Mouse (Mus musculus): Measurements from ENCODE around the gene Nat8f2.
"Not testable (repeated sequence)": the region's sequence is repeated elsewhere in the genome, so short reads cannot be mapped to it uniquely, and the experiment has no call there.

Nat8f2 gene

GRCm38 (mm10) chr6:85863840-85864239, 5.1 kb downstream of the Nat8f2 start:
- no peak for DNase-seq

DNA sequence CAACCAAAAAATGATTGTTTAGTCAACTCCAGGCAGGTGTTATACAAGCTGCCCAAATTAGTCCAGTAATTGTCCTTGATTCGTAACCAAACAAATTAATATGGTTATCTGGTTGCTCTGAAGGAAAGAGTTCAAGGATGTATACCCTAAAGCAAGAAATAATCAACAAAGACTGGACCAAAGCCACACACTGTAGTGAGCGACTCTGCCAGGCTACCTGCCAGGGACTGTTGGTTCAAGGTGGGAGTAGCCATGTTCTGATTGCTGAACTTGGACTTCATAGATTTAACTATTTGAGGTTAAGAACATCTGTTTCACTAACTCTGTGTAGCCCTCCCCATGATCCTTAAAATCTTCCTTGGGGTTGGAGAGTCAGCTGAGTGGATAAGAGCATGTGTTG, 5.8 kb downstream of the Nat8f2 start:
- no peak for DNase-seq

GRCm38 (mm10) chr6:85862565-85862964, 6.4 kb downstream of the Nat8f2 start:
- no peak for DNase-seq

DNA sequence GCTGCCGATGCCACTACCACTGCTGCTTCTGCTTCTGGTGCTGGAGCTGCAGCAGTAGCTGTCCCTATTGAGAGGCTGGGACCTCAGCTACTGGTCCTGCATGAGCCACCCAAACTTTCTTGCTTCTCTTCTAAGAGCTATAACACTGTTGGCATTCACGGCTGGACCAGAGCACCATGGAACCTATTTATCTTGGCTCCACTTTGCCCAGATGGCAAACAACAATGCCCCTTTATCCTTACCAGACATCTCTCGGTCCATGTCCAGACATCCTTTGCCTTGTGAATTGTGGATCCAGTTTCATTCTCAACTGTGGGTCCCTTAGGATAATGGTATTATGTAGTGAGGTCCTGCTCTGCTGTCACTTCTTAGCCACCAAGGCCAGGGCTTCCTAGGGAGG, 7.7 kb downstream of the Nat8f2 start:
- no peak for DNase-seq

- DNase-seq, result peak; percentile 46 to 62
These were observed 12.7 kb downstream of the Nat8f2 start for GRCm38 (mm10) chr6:85856194-85856678.

- DNase-seq, result no peak
These were observed 15.5 kb downstream of the Nat8f2 start for GRCm38 (mm10) chr6:85853481-85853880.

DNA sequence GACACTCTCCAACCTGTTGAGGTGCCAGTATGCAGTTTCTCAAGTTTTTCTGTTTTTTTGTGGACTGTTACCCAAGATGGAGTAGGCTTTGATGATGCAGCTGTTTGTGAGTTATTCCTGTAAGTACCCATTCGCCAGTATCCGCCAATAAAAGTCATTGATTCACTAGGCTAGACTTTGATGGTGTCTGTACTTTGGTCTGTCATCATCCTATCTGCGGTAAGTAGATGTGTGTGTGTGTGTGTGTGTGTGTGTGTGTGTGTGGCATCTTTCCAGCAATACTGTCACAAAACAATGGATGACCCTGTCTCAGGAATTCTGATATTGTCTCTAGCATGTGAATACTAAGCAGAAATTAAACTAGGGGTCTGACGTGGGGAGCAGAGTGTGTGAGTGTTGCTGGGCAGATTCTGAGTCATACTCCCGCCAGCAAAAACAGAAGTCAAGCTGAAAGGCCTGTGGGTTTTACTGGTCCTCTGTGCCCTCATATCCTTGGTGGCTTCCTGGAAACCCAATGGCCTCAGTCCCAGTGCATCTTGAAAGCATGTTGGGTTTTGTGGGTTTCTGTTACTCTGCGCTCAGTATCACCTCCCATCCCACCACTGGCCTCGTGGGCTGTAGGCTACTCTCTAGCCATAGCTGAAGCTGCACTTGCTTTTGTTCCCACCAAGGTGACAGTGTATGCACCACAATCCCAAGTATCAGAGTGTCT, 17.7 kb downstream of the Nat8f2 start:
- no peak for DNase-seq

DNA sequence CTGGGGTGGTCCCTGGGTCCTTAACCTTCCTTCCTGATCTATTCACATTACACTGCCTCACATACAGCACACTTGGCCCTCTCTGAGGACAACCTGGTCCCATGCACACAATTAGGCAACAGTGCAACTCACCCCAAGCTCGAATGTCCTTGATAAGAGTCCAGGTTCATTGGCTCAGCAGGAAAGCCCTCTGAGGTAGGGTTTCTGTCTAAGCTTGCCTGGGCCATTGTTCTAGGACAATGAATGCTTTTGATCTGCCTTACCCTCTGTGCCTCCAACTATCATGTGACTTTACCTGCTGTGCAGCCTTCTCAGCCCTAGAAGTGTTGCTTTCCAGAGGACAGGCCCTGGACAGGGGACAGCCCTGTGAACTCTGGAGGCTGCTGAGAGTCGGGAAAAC, 19.7 kb downstream of the Nat8f2 start:
- DNase-seq, result no peak

GRCm38 (mm10) chr6:85848140-85848539, 20.8 kb downstream of the Nat8f2 start:
- no peak for DNase-seq

DNA sequence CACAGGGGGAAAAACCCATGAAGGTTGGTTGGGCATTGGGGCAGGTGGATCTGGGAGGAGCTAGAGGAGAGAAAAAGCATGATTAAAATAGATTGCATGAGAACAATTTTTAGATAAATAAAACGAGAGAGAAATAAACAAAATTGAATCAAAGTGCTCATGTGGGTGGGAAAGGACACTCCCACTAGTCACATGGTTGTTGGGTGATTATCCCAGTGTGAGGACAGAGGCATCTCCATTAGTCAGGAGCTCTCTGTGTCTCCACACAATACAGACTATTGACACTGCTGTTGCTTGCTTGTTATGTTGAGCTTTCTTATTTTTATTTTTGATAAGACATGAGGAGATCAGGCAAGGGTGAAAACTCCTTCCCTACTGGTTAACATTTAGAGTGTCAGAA, 22.0 kb downstream of the Nat8f2 start:
- no peak for DNase-seq

DNA sequence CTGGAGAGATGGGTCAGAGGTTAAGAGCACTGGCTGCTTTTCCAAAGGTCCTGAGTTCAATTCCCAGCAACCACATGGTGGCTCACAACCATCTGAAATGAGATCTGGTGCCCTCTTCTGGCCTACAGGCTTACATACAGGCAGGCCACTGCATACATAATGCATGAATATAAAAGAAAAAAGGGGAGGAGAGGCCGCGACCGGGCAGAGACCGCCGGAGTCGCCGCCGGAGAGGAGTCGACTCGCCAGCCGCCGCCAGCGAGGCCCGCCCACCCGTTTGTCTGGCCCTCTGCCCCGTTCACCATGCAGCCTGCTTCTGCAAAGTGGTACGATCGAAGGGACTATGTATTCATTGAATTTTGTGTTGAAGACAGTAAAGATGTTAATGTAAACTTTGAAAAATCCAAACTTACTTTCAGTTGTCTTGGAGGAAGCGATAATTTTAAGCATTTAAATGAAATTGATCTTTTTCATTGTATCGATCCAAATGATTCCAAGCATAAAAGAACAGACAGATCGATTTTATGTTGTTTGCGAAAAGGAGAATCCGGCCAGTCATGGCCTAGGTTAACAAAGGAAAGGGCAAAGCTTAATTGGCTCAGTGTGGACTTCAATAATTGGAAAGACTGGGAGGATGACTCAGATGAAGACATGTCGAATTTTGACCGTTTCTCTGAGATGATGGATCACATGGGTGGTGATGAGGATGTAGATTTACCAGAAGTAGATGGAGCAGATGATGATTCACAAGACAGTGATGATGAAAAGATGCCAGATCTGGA, 25.1 kb downstream of the Nat8f2 start:
- not testable (repeated sequence) for DNase-seq

DNA sequence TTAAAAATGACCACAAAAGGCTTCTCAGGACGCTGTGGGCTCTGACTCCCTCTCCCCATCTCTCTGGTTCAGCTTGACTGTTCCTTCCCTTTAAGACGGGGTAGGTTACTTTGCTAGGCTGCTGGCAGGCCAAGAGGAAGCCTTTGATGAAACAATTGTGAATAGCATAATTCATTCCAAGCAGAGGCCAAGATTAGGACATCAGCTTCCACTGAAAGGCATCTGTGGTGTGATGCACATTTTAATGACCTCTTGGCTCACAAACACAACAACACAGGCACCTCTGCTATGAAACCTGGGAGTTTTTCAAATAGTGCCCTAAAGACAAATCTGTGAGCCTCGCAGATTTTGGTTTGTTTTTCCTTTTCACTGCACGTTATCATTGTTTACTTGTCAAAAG, 29.0 kb downstream of the Nat8f2 start:
- peak in 1 of 2 experiments; percentile 13 for DNase-seq

GRCm38 (mm10) chr6:85838674-85839073, 30.3 kb downstream of the Nat8f2 start:
- DNase-seq, result no peak

DNA sequence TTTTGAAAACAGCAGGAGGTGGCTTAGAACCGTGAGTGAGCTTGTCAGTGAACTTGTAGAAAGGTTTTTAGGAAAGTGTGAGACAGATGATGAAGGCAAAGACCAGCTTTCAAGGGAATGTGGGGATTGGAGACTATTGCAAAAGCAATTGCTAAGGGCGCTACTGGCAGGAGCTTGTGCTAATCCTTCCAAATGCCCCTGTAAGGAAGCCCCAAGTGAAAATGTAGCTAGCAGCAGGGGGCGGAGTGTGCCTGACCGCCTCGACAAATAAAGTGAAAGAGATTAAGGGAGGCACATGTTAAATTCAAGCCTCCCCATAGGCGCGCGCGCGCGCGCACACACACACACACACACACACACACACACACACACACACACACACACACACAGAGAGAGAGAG, 31.7 kb downstream of the Nat8f2 start:
- DNase-seq, result peak; percentile 43 to 55

GRCm38 (mm10) chr6:85836827-85837226, 32.1 kb downstream of the Nat8f2 start:
- peak; percentile 70 to 71 for DNase-seq

DNA sequence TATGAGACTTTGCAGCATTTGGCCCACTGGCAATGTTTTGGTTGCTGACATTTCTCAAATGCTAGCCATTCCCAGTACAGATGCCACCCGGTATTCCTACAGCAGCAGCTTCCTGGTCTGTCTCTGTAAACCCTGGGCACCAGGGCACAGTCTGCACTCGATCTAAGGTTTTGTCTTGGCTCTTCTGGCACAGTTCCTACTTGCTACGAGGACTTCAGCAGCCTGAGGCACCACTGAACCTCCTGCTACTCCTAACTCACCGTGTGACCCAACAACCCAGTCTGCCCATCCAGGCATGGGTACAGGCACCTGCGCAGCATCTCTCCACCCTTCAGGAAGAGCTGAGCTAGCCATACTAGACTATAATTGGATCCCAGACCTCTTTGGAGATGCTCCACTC, 32.9 kb downstream of the Nat8f2 start:
- DNase-seq, result not testable (repeated sequence)

DNA sequence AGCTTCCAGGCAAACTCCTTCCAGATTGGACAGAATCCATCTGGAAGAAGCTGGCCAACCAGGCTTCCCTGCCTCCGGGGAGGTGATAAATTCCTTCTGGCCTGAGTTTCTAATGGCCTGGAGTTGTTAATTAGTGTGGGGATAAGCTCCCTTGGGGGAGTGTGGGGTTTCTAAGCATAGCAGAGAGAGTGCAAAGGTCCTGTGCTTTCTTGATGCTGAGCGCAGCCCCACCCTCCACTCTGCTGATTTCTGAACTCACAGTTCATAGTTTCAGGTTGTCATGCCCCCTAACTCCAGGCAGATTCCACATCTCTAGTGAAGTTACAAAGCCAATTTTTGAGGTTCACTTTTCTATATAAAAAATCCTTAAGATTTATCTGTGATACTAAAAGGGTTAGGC, 33.9 kb downstream of the Nat8f2 start:
- DNase-seq, result not testable (repeated sequence)

DNA sequence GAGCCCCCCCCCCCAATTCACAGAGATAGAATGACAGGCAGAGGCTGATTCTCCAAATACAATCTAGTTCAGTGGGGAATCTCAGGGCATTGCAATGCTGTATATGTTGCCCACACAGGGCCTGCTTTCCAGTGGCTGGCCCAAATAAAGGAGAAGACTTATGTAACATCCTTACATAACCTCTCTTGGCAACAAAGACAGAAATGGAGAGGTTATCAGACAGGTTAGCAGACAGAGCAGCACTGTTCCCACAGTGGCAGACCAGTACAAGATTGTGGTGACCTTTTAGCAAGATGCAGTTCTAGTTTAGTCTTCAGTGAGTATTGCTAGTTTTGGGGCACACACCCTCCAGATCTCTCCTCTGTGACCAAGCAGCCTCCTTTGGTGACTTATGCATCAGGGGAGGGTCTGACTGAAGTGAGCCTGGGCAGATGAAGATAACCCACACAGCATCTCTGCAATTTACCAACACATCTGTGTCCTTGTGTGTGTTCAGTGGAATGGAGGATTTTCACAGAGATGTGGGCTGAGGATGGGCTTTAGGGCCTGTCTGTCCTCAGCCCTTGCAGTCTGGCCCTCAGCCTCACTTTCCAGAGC, 34.4 kb downstream of the Nat8f2 start:
- DNase-seq, result not testable (repeated sequence)

DNA sequence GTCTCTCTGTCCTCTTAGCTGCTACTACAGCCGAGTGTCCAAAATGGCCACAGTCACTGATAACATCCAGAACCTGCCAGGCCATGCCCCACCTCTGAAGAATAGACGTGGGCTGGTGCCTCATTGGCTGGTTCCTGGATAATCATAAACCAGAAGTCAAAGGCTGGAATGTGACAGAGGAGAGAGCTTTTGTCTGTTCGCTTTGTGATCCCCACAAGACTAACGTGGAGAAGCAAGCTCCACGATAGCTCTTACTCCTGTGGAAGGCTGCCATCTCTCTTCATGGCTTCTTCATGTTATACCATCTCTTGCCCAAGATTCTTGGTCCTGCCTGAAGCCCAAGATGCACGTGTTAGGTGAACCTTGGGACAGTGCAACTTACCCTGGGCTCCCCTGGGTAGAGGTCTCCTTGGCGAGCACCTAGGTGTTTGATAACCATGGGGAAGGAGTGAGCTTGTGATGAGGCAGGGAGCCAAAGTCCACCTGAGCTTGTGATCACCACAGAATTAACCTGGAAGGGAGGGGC, 37.1 kb downstream of the Nat8f2 start, which contains the start of gene Nat8:
Nat8 (minus strand) TSS at position 287 of the 526 bp plus-strand sequence.
- no peak for DNase-seq

- DNase-seq, result no peak
These were observed 39.5 kb downstream of the Nat8f2 start for GRCm38 (mm10) chr6:85829462-85829861.

DNA sequence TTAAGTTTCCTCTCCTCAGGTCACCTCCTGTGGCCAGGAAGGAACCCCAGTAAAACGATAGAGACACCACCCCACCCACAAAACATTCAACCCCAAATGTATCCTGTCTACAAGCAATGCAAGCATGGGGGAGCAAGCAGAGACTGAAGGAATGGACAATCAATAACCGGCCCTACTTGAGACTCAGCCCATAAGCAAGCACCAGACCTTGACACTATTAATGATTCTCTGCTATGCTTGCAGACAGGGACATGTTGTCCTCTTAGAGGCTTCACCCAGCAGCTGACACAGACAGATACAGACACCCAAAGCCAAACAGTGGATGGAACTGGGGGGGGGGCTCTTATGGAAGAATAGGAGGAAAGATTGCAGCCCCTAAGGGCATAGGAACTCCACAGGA, 43.1 kb downstream of the Nat8f2 start:
- DNase-seq, result no peak

DNA sequence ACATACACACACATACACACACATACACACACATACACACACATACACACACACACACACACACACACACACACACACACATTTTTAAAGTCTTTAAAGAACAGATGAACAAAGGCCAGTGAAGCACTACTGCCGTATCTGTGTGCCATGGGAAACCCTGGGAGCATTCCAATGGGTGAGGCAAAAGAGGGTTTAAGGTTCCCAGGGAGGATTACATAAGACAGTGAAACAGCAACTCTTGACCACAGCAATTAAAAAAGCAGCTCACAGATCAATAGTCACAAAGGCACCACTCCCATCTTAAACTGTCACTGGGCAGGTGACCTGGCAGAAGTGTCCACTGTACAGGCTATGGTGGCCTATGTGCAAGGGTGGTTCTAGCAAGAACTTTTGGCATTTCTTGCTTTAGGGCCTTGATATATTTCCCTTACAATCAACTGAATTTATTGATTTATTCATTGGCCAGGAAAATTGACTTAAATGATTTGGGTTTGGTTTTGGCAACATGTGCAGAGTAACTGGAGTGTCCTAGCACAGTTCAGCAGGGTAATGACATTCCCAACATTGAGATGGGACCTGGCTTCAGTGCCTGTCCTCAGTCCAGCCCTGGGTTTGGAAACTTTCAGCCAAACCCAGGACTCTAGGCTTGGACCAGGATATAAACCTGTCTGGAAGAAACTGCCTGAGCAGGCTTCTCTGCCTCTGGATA, 45.4 kb downstream of the Nat8f2 start:
- no peak for DNase-seq

GRCm38 (mm10) chr6:85822286-85822685, 46.7 kb downstream of the Nat8f2 start:
- no peak for DNase-seq
